Mouse (Mus musculus) neural tube, embryonic 15.5 days (tissue): ENCODE results near the gene Rab5b. TPM values are rescaled to one million over a fixed set of nuclear protein-coding genes. Genes with fewer than 3 reads are reported as not detected.
A peak's percentile ranks its signal among the peaks of the same experiment; 100 is the strongest.

Experiments used
- ATAC-seq: fragments of 200-750 bp; cut with Nextera tagmentation; 2 replicates; pipeline ENCODE4 v1.8.0; 2017; ENCODE audit warnings: mild to moderate bottlenecking, moderate TSS enrichment, moderate library complexity; ENCODE audit not compliant: low FRiP score
- H3K27ac ChIP-seq: fragments of 300-500 bp; sonication (generic); replicated peaks from 2 replicates; pipeline ENCODE4 v1.5.1; 2015; ENCODE audit warnings: mild to moderate bottlenecking, inconsistent platforms
- H3K27me3 ChIP-seq: fragments of 300-500 bp; sonication (generic); replicated peaks from 2 replicates; pipeline ENCODE4 v1.6.1; 2015; ENCODE audit warnings: inconsistent platforms
- H3K36me3 ChIP-seq: fragments of 300-500 bp; sonication (generic); 2 replicates; pipeline ENCODE4 v1.6.1; 2015; ENCODE audit warnings: inconsistent platforms
- H3K4me1 ChIP-seq: fragments of 300-500 bp; sonication (generic); 2 replicates; pipeline ENCODE4 v1.6.1; 2015; ENCODE audit warnings: inconsistent platforms
- H3K4me2 ChIP-seq: fragments of 300-500 bp; sonication (generic); 2 replicates; pipeline ENCODE4 v1.6.1; 2015; ENCODE audit warnings: inconsistent platforms, mild to moderate bottlenecking, moderate library complexity
- H3K4me3 ChIP-seq: fragments of 300-500 bp; sonication (generic); replicated peaks from 2 replicates; pipeline ENCODE4 v1.5.1; 2015; ENCODE audit warnings: mild to moderate bottlenecking, inconsistent platforms
- H3K9ac ChIP-seq: fragments of 300-500 bp; sonication (generic); replicated peaks from 2 replicates; pipeline ENCODE4 v1.6.1; 2015; ENCODE audit warnings: mild to moderate bottlenecking, inconsistent platforms
- H3K9me3 ChIP-seq: fragments of 300-500 bp; sonication (generic); replicated peaks from 2 replicates; pipeline ENCODE4 v1.6.1; 2016; ENCODE audit warnings: inconsistent platforms
- WGBS: fragments of 180-500 bp; shearing (Covaris S2); methylation state at CpG from one replicate; pipeline ENCODE4 v1.1.7; 2015; ENCODE audit warnings: mixed read lengths; 5-methylcytosine and 5-hydroxymethylcytosine counted together
- polyA plus RNA-seq: library from polyadenylated mRNA; unstranded; fragments of >200 nt; fragmentation: Nextera tagmentation; extraction: Ambion mirVana; gene quantifications from 2 replicates; pipeline ENCODE4 v1.2.1, GENCODE M21; 2015

Gene Rab5b
- 103 and 108 TPM in 2 replicates for polyA plus RNA-seq

- peak within 1 kb of the TSS; percentile 92 for H3K9ac ChIP-seq
- peak within 1 kb of the TSS; percentile 75 for H3K4me2 ChIP-seq
- no peaks in the 10 kb centered on the region for H3K27me3 ChIP-seq
- peak; percentile 99 for ATAC-seq
- peak within 1 kb of the TSS; percentile 99 for H3K27ac ChIP-seq
- peaks cover 22% of the 10 kb centered on the region for H3K4me1 ChIP-seq
- no peaks in the 10 kb centered on the region for H3K36me3 ChIP-seq
- H3K9me3 ChIP-seq = no peaks in the 10 kb centered on the region
- 1% methylated on average over 40 of the region's 40 CpGs for WGBS
- H3K4me3 ChIP-seq = peak within 1 kb of the TSS; percentile 75
These were observed at the start of gene Rab5b for GRCm38 (mm10) chr10:128695992-128696807. Rab5b (minus strand) TSS chr10:128696264.

GRCm38 (mm10) chr10:128744680-128745601 is 48.9 kb upstream of the Rab5b start, which contains the start of gene Dgka:
Dgka (minus strand) TSS chr10:128744855.
- Histone ChIP-seq H3K4me2 (peak within 1 kb of the TSS; percentile 97), H3K4me1 (peaks cover 40% of the 10 kb centered on the region), H3K9ac (peak within 1 kb of the TSS; percentile 69), H3K27me3 (peaks cover 45% of the 10 kb centered on the region), H3K4me3 (peak within 1 kb of the TSS; percentile 58), H3K9me3 (no peaks in the 10 kb centered on the region), H3K27ac (peak within 1 kb of the TSS; percentile 25; the same call in 1 of the 2 replicates), H3K36me3 (no peaks in the 10 kb centered on the region)
- no peak for ATAC-seq
- 26% methylated on average over 18 of the region's 18 CpGs for WGBS

GRCm38 (mm10) chr10:128744211-128744610 is 48.1 kb upstream of the Rab5b start:
- WGBS = 20% methylated on average over 8 of the region's 8 CpGs
- no peak for ATAC-seq

GRCm38 (mm10) chr10:128743791-128744191 is 47.7 kb upstream of the Rab5b start:
- ATAC-seq = no peak

More at GRCm38 (mm10) chr10:128744211-128744610, 48.1 kb upstream of the Rab5b start:
- no peaks in the 10 kb centered on the region for H3K36me3 ChIP-seq
- peak overlapping the region; percentile 69 for H3K9ac ChIP-seq
- H3K4me3 ChIP-seq = peak overlapping the region; percentile 58
- no peaks in the 10 kb centered on the region for H3K9me3 ChIP-seq
- H3K4me1 ChIP-seq = peaks cover 32% of the 10 kb centered on the region
- H3K27me3 ChIP-seq = peaks cover 45% of the 10 kb centered on the region
- H3K27ac ChIP-seq = peak overlapping the region; percentile 25; the same call in 1 of the 2 replicates
- peak overlapping the region; percentile 97 for H3K4me2 ChIP-seq

GRCm38 (mm10) chr10:128743235-128743634 is 47.2 kb upstream of the Rab5b start:
- peaks cover 28% of the 10 kb centered on the region for H3K4me1 ChIP-seq
- H3K4me2 ChIP-seq = peak overlapping the region; percentile 97
- no peaks in the 10 kb centered on the region for H3K9me3 ChIP-seq
- 3% methylated on average over 7 of the region's 7 CpGs for WGBS
- no peak overlapping the region; the same call in 1 of the 2 replicates for H3K27ac ChIP-seq
- no peaks in the 10 kb centered on the region for H3K36me3 ChIP-seq
- no peak for ATAC-seq
- H3K4me3 ChIP-seq = peak overlapping the region; percentile 58
- peak overlapping the region; percentile 69 for H3K9ac ChIP-seq
- H3K27me3 ChIP-seq = peaks cover 45% of the 10 kb centered on the region

More at GRCm38 (mm10) chr10:128743791-128744191, 47.7 kb upstream of the Rab5b start:
- no peaks in the 10 kb centered on the region for H3K36me3 ChIP-seq
- no peaks in the 10 kb centered on the region for H3K9me3 ChIP-seq
- peak overlapping the region; percentile 25; the same call in 1 of the 2 replicates for H3K27ac ChIP-seq
- H3K4me1 ChIP-seq = peaks cover 28% of the 10 kb centered on the region
- peaks cover 45% of the 10 kb centered on the region for H3K27me3 ChIP-seq
- H3K4me2 ChIP-seq = peak overlapping the region; percentile 97
- H3K9ac ChIP-seq = peak overlapping the region; percentile 69
- under 1% methylated on average over 37 of the region's 37 CpGs for WGBS
- H3K4me3 ChIP-seq = peak overlapping the region; percentile 58

- H3K4me3 ChIP-seq = peak overlapping the region; percentile 58; the same call in 1 of the 2 replicates
These were observed 46.6 kb upstream of the Rab5b start for GRCm38 (mm10) chr10:128742616-128743015.

GRCm38 (mm10) chr10:128740296-128740695 is 44.2 kb upstream of the Rab5b start:
- no peaks in the 10 kb centered on the region for H3K9me3 ChIP-seq
- no peak overlapping the region for H3K4me2 ChIP-seq
- H3K36me3 ChIP-seq = no peaks in the 10 kb centered on the region
- 78% methylated on average over 2 of the region's 2 CpGs for WGBS
- H3K4me3 ChIP-seq = no peak overlapping the region
- ATAC-seq = no peak
- no peak overlapping the region for H3K9ac ChIP-seq
- H3K27me3 ChIP-seq = peaks cover 34% of the 10 kb centered on the region
- H3K4me1 ChIP-seq = peaks cover 27% of the 10 kb centered on the region
- no peak overlapping the region for H3K27ac ChIP-seq

More at GRCm38 (mm10) chr10:128742616-128743015, 46.6 kb upstream of the Rab5b start:
- Histone ChIP-seq H3K27me3 (peaks cover 45% of the 10 kb centered on the region), H3K36me3 (no peaks in the 10 kb centered on the region), H3K9me3 (no peaks in the 10 kb centered on the region), H3K4me2 (peak overlapping the region; percentile 97), H3K9ac (no peak overlapping the region), H3K27ac (no peak overlapping the region), H3K4me1 (peaks cover 28% of the 10 kb centered on the region)
- ATAC-seq = no peak
- WGBS = 51% methylated on average over 4 of the region's 4 CpGs

- peaks cover 16% of the 10 kb centered on the region for H3K27me3 ChIP-seq
These were observed 41.4 kb upstream of the Rab5b start for GRCm38 (mm10) chr10:128737435-128737834.

GRCm38 (mm10) chr10:128731992-128732391 is 35.9 kb upstream of the Rab5b start:
- Histone ChIP-seq H3K4me2 (no peak overlapping the region), H3K27me3 (no peaks in the 10 kb centered on the region), H3K27ac (no peak overlapping the region), H3K4me1 (no peaks in the 10 kb centered on the region), H3K4me3 (no peak overlapping the region), H3K36me3 (no peaks in the 10 kb centered on the region), H3K9ac (no peak overlapping the region), H3K9me3 (no peaks in the 10 kb centered on the region)
- ATAC-seq = no peak

More at GRCm38 (mm10) chr10:128737435-128737834, 41.4 kb upstream of the Rab5b start:
- Histone ChIP-seq H3K9ac (no peak overlapping the region), H3K27ac (no peak overlapping the region), H3K4me2 (peak overlapping the region; percentile 51), H3K4me1 (peaks cover 4% of the 10 kb centered on the region), H3K4me3 (peak overlapping the region; percentile 19), H3K36me3 (no peaks in the 10 kb centered on the region), H3K9me3 (no peaks in the 10 kb centered on the region)
- WGBS = 5% methylated on average over 15 of the region's 15 CpGs
- no peak for ATAC-seq

- Histone ChIP-seq H3K4me1 (no peaks in the 10 kb centered on the region), H3K9me3 (no peaks in the 10 kb centered on the region), H3K27me3 (no peaks in the 10 kb centered on the region), H3K9ac (no peak overlapping the region), H3K36me3 (no peaks in the 10 kb centered on the region), H3K4me2 (0 out of 2 replicates have a peak overlapping the region, but pooled peaks have one; percentile 9), H3K4me3 (no peak overlapping the region), H3K27ac (no peak overlapping the region)
- 26% methylated on average over 10 of the region's 10 CpGs for WGBS
- no peak for ATAC-seq
These were observed 35.0 kb upstream of the Rab5b start for GRCm38 (mm10) chr10:128731002-128731433.

- ATAC-seq = no peak
- Histone ChIP-seq H3K9me3 (no peaks in the 10 kb centered on the region), H3K27ac (no peak overlapping the region), H3K4me1 (no peaks in the 10 kb centered on the region), H3K9ac (no peak overlapping the region), H3K4me3 (no peak overlapping the region), H3K36me3 (no peaks in the 10 kb centered on the region), H3K4me2 (no peak overlapping the region), H3K27me3 (no peaks in the 10 kb centered on the region)
- 83% methylated on average over 5 of the region's 5 CpGs for WGBS
These were observed 32.0 kb upstream of the Rab5b start for GRCm38 (mm10) chr10:128728059-128728458.
